Mouse (Mus musculus): ENCODE data around the gene Fam57b. TPM values are rescaled to one million over a fixed set of nuclear protein-coding genes. Genes with fewer than 3 reads are reported as not detected.
A peak's percentile ranks its signal among the peaks of the same experiment; 100 is the strongest.

Fam57b gene
- polyA plus RNA-seq, 1 experiment from 2014 or later = 4.1 TPM

GRCm38 (mm10) chr7:126823202-126823711, 25.8 kb downstream of the Fam57b start:
- WGBS = 2% methylated on average over 18 of the region's 19 CpGs
- Histone ChIP-seq H3K27ac (replicated peaks) (peak overlapping the region; percentile 83), H3K9me3 (replicated peaks) (no peaks in the 10 kb centered on the region), H3K27me3 (ENCODE audit: low read depth, poor library complexity, severe bottlenecking) (peaks cover 38% of the 10 kb centered on the region), H3K4me1 (peaks cover 34% of the 10 kb centered on the region), H3K4me3 (peak overlapping the region; percentile 63), H3K36me3 (no peaks in the 10 kb centered on the region)
- DNase-seq (ENCODE audit: low spot score) = peak; percentile 58

- WGBS = 9% methylated on average over 10 of the region's 10 CpGs
- Histone ChIP-seq H3K4me3 (peak overlapping the region; percentile 63), H3K27me3 (ENCODE audit: low read depth, poor library complexity, severe bottlenecking) (peaks cover 38% of the 10 kb centered on the region), H3K9me3 (replicated peaks) (no peaks in the 10 kb centered on the region), H3K4me1 (peaks cover 34% of the 10 kb centered on the region), H3K27ac (replicated peaks) (peak overlapping the region; percentile 83), H3K36me3 (no peaks in the 10 kb centered on the region)
- DNase-seq (ENCODE audit: low spot score) = no peak
These were observed 26.5 kb downstream of the Fam57b start for GRCm38 (mm10) chr7:126823940-126824339.

GRCm38 (mm10) chr7:126825403-126825802, 27.9 kb downstream of the Fam57b start:
- Histone ChIP-seq H3K36me3 (no peaks in the 10 kb centered on the region), H3K4me1 (peaks cover 46% of the 10 kb centered on the region), H3K27ac (replicated peaks) (no peak overlapping the region), H3K9me3 (replicated peaks) (no peaks in the 10 kb centered on the region), H3K4me3 (no peak overlapping the region), H3K27me3 (ENCODE audit: low read depth, poor library complexity, severe bottlenecking) (peaks cover 48% of the 10 kb centered on the region)
- 27% methylated on average over 8 of the region's 8 CpGs for WGBS
- no peak for DNase-seq (ENCODE audit: low spot score)

GRCm38 (mm10) chr7:126825952-126826351, 28.5 kb downstream of the Fam57b start:
- Histone ChIP-seq H3K27ac (replicated peaks) (no peak overlapping the region), H3K4me3 (no peak overlapping the region), H3K9me3 (replicated peaks) (no peaks in the 10 kb centered on the region), H3K4me1 (peaks cover 47% of the 10 kb centered on the region), H3K27me3 (ENCODE audit: low read depth, poor library complexity, severe bottlenecking) (peaks cover 54% of the 10 kb centered on the region), H3K36me3 (no peaks in the 10 kb centered on the region)
- no peak for DNase-seq (ENCODE audit: low spot score)
- 74% methylated on average over 5 of the region's 5 CpGs for WGBS

- Histone ChIP-seq H3K4me1 (peaks cover 25% of the 10 kb centered on the region), H3K27ac (replicated peaks) (peak within 1 kb of the TSS; percentile 64), H3K36me3 (no peaks in the 10 kb centered on the region), H3K4me3 (peak within 1 kb of the TSS; percentile 50), H3K9me3 (replicated peaks) (no peaks in the 10 kb centered on the region), H3K27me3 (ENCODE audit: low read depth, poor library complexity, severe bottlenecking) (peaks cover 29% of the 10 kb centered on the region)
- 60% methylated on average over 5 of the region's 5 CpGs for WGBS
- no peak for DNase-seq (ENCODE audit: low spot score)
These were observed 34.1 kb downstream of the Fam57b start, which contains the start of gene 4930451I11Rik for GRCm38 (mm10) chr7:126831539-126831938. 4930451I11Rik (minus strand) TSS chr7:126831639.

- Histone ChIP-seq H3K4me3 (peak overlapping the region; percentile 50), H3K4me1 (peaks cover 25% of the 10 kb centered on the region), H3K9me3 (replicated peaks) (no peaks in the 10 kb centered on the region), H3K36me3 (no peaks in the 10 kb centered on the region), H3K27ac (replicated peaks) (peak overlapping the region; percentile 64), H3K27me3 (ENCODE audit: low read depth, poor library complexity, severe bottlenecking) (peaks cover 29% of the 10 kb centered on the region)
- peak; percentile 80 for DNase-seq (ENCODE audit: low spot score)
- WGBS = 2% methylated on average over 21 of the region's 21 CpGs
These were observed 34.6 kb downstream of the Fam57b start for GRCm38 (mm10) chr7:126832036-126832598.

GRCm38 (mm10) chr7:126833294-126833693, 35.8 kb downstream of the Fam57b start:
- 90% methylated on average over 1 of the region's 1 CpGs for WGBS
- no peak for DNase-seq (ENCODE audit: low spot score)
- Histone ChIP-seq H3K27ac (replicated peaks) (no peak overlapping the region), H3K27me3 (ENCODE audit: low read depth, poor library complexity, severe bottlenecking) (peaks cover 29% of the 10 kb centered on the region), H3K4me1 (peaks cover 25% of the 10 kb centered on the region), H3K36me3 (no peaks in the 10 kb centered on the region), H3K9me3 (replicated peaks) (no peaks in the 10 kb centered on the region), H3K4me3 (no peak overlapping the region)

- no peak for DNase-seq (ENCODE audit: low spot score)
- H3K36me3 ChIP-seq = no peaks in the 10 kb centered on the region
These were observed 45.8 kb downstream of the Fam57b start for GRCm38 (mm10) chr7:126843276-126843675.

GRCm38 (mm10) chr7:126845516-126845915, 48.0 kb downstream of the Fam57b start:
- Histone ChIP-seq H3K27ac (replicated peaks) (no peak overlapping the region), H3K27me3 (ENCODE audit: low read depth, poor library complexity, severe bottlenecking) (peaks cover 41% of the 10 kb centered on the region), H3K36me3 (peaks cover 2% of the 10 kb centered on the region; the same call in 1 of the 2 replicates), H3K9me3 (replicated peaks) (peaks cover 6% of the 10 kb centered on the region; the same call in 1 of the 2 replicates), H3K4me1 (peaks cover 28% of the 10 kb centered on the region), H3K4me3 (no peak overlapping the region)
- DNase-seq (ENCODE audit: low spot score) = no peak
- 75% methylated on average over 2 of the region's 2 CpGs for WGBS

More at GRCm38 (mm10) chr7:126843276-126843675, 45.8 kb downstream of the Fam57b start:
- Histone ChIP-seq H3K4me3 (no peak overlapping the region), H3K9me3 (replicated peaks) (peaks cover 6% of the 10 kb centered on the region; the same call in 1 of the 2 replicates), H3K27ac (replicated peaks) (no peak overlapping the region), H3K27me3 (ENCODE audit: low read depth, poor library complexity, severe bottlenecking) (peaks cover 19% of the 10 kb centered on the region), H3K4me1 (peaks cover 17% of the 10 kb centered on the region)
- 84% methylated on average over 9 of the region's 9 CpGs for WGBS

GRCm38 (mm10) chr7:126847116-126847420, 49.6 kb downstream of the Fam57b start, which contains the start of gene Doc2a:
Doc2a (plus strand) TSS chr7:126847416.
- H3K27ac ChIP-seq (replicated peaks) = peak within 1 kb of the TSS; percentile 89
- WGBS = 26% methylated on average over 4 of the region's 4 CpGs

GRCm38 (mm10) chr7:126847421-126848398, 50.2 kb downstream of the Fam57b start:
- Histone ChIP-seq H3K4me1 (peaks cover 50% of the 10 kb centered on the region), H3K9me3 (replicated peaks) (no peaks in the 10 kb centered on the region), H3K4me3 (peak overlapping the region; percentile 82), H3K27ac (replicated peaks) (peak overlapping the region; percentile 89), H3K27me3 (ENCODE audit: low read depth, poor library complexity, severe bottlenecking) (peaks cover 59% of the 10 kb centered on the region), H3K36me3 (peaks cover 24% of the 10 kb centered on the region)
- DNase-seq (ENCODE audit: low spot score) = peak; percentile 78
- WGBS = under 1% methylated on average over 73 of the region's 74 CpGs

More at GRCm38 (mm10) chr7:126847116-126847420, 49.6 kb downstream of the Fam57b start, which contains the start of gene Doc2a:
- H3K36me3 ChIP-seq = peaks cover 17% of the 10 kb centered on the region
- H3K4me1 ChIP-seq = peaks cover 43% of the 10 kb centered on the region
- no peaks in the 10 kb centered on the region for H3K9me3 ChIP-seq (replicated peaks)
- peaks cover 57% of the 10 kb centered on the region for H3K27me3 ChIP-seq (ENCODE audit: low read depth, poor library complexity, severe bottlenecking)
- peak within 1 kb of the TSS; percentile 82 for H3K4me3 ChIP-seq
- DNase-seq (ENCODE audit: low spot score) = no peak

GRCm38 (mm10) chr7:126848794-126849193, 51.3 kb downstream of the Fam57b start:
- Histone ChIP-seq H3K27me3 (ENCODE audit: low read depth, poor library complexity, severe bottlenecking) (peaks cover 59% of the 10 kb centered on the region), H3K9me3 (replicated peaks) (no peaks in the 10 kb centered on the region), H3K27ac (replicated peaks) (peak overlapping the region; percentile 89), H3K4me1 (peaks cover 57% of the 10 kb centered on the region), H3K4me3 (peak overlapping the region; percentile 82), H3K36me3 (peaks cover 35% of the 10 kb centered on the region)
- WGBS = 34% methylated on average over 10 of the region's 10 CpGs
- no peak for DNase-seq (ENCODE audit: low spot score)
